ENCODE assay signal across 27 mouse cellular contexts in the genomic region with DNA sequence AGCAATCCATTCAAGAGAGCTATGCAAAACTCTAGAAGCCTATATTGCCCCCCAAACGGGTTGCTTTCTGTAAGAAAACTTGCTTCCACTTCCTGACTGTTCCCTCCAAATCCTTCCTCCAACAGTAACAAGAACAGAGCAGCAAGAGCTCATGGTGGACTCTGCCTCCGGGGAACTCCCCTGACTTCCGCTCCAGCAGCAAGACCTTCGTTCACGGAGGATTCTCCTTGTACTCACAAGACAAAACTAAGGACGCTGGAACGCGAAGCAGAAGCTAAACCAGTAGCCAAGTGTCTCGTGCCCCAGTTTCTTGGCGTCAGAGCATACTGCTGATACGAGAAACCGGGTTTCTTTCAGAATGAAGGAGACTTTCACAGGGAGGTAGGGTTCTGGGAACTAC. TPM values are rescaled to one million over a fixed set of nuclear protein-coding genes. Genes with fewer than 3 reads are reported as not detected.
DNase-seq lines count a peak whose midpoint lies in the region; ATAC-seq and TF ChIP-seq lines count a peak whose summit lies in the region.
"Had no signal": no experiment of that assay in that cellular context is flagged by ENCODE, and none has a peak within 500 bp of the region (broad histone marks: within the 10 kb centered on the region; RNA-seq: fewer than 3 reads in every experiment).

No protein-coding gene starts in this region.

- no peaks in the 10 kb centered on the region for H3K36me3 ChIP-seq in intestine, postnatal 0 days (ENCODE audit: control insufficient read depth, insufficient read depth)
- H3K36me3 ChIP-seq in intestine, embryonic 15.5 days, result no peaks in the 10 kb centered on the region
- no peaks in the 10 kb centered on the region for H3K36me3 ChIP-seq in liver, embryonic 11.5 days (ENCODE audit: control insufficient read depth, insufficient read depth, low read length)
- H3K36me3 ChIP-seq: heart, embryonic 13.5 days; hindbrain, embryonic 12.5 days; midbrain, embryonic 10.5 days; neural tube, embryonic 13.5 days had no signal

- DNase-seq in ZHBTc4 (ENCODE audit: low read depth, low spot score), result peak; percentile 46
- DNase-seq in left cerebral cortex, postnatal 36 days (ENCODE audit: low spot score in 2 of 2), result no peak
- no peak for DNase-seq in liver, embryonic 11.5 days (ENCODE audit: low spot score)
- DNase-seq: adrenal gland, postnatal 10 days; cerebellum, adult 8-10 months; gastrocnemius, postnatal 36 days; kidney, postnatal 10 days; liver, postnatal 0 days; lung, postnatal 36 days; spleen, adult 18-20 months had no signal

- H3K4me1 ChIP-seq in intestine, postnatal 0 days (replicated peaks; ENCODE audit: control insufficient read depth, insufficient read depth, low read length), result no peaks in the 10 kb centered on the region
- 0 out of 2 replicates have a peak, but pooled peaks cover 7% of the 10 kb centered on the region for H3K4me1 ChIP-seq in intestine, embryonic 15.5 days (replicated peaks)
- no peaks in the 10 kb centered on the region for H3K4me1 ChIP-seq in liver, embryonic 11.5 days (replicated peaks; ENCODE audit: control insufficient read depth, insufficient read depth, low read length)
- H3K4me1 ChIP-seq: hindbrain, embryonic 12.5 days; neural tube, embryonic 13.5 days had no signal

- H3K4me3 ChIP-seq in intestine, postnatal 0 days (ENCODE audit: low read depth, low read length), result no peak overlapping the region
- H3K4me3 ChIP-seq in intestine, embryonic 15.5 days (replicated peaks), result no peak overlapping the region
- H3K4me3 ChIP-seq in liver, embryonic 11.5 days (ENCODE audit: low read depth, low read length), result no peak overlapping the region
- H3K4me3 ChIP-seq: heart, embryonic 13.5 days; hindbrain, embryonic 12.5 days; layer of hippocampus, adult 2 months; left cerebral cortex, adult 2 months; midbrain, embryonic 10.5 days; neural tube, embryonic 13.5 days had no signal

- no peak; the same call in 1 of the 2 replicates for ATAC-seq in intestine, postnatal 0 days
- no peak for ATAC-seq in intestine, embryonic 15.5 days
- peak; percentile 69 for ATAC-seq in CD4-positive, CD25-positive, alpha-beta regulatory T cell, adult 4 months
- ATAC-seq in inflammation-experienced regulatory T-cells, adult 6 months, result peak; percentile 71
- ATAC-seq in liver, embryonic 11.5 days (replicated peaks; ENCODE audit: low FRiP score), result no peak
- ATAC-seq: liver, postnatal 0 days had no signal

- H3K9ac ChIP-seq in intestine, postnatal 0 days (ENCODE audit: low read depth, low read length), result no peak overlapping the region
- no peak overlapping the region for H3K9ac ChIP-seq in intestine, embryonic 15.5 days
- no peak overlapping the region for H3K9ac ChIP-seq in liver, embryonic 11.5 days (ENCODE audit: low read depth, low read length)
- H3K9ac ChIP-seq: heart, embryonic 13.5 days; hindbrain, embryonic 12.5 days; liver, postnatal 0 days; neural tube, embryonic 13.5 days had no signal

- intact Hi-C loops in left cerebral cortex, postnatal 36 days (cut with DNase I), result no loop called here

- H3K4me2 ChIP-seq in intestine, postnatal 0 days (replicated peaks; ENCODE audit: low read depth), result 0 out of 2 replicates have a peak overlapping the region, but pooled peaks have one; percentile 9
- H3K4me2 ChIP-seq in intestine, embryonic 15.5 days (replicated peaks), result no peak overlapping the region
- no peak overlapping the region for H3K4me2 ChIP-seq in liver, embryonic 11.5 days
- H3K4me2 ChIP-seq: heart, embryonic 13.5 days; hindbrain, embryonic 12.5 days; neural tube, embryonic 13.5 days had no signal

- no peaks in the 10 kb centered on the region for H3K9me3 ChIP-seq in intestine, postnatal 0 days (ENCODE audit: control insufficient read depth)
- no peaks in the 10 kb centered on the region for H3K9me3 ChIP-seq in intestine, embryonic 15.5 days
- H3K9me3 ChIP-seq in liver, embryonic 11.5 days (ENCODE audit: control insufficient read depth, low read length), result no peaks in the 10 kb centered on the region
- H3K9me3 ChIP-seq: heart, embryonic 13.5 days; hindbrain, embryonic 12.5 days; midbrain, embryonic 10.5 days; neural tube, embryonic 13.5 days had no signal

- 55% methylated on average over 12 of the region's 12 CpGs for WGBS in intestine, postnatal 0 days
- 66% methylated on average over 12 of the region's 12 CpGs for WGBS in intestine, embryonic 15.5 days
- WGBS in liver, embryonic 11.5 days, result 57% methylated on average over 12 of the region's 12 CpGs

- H3K27me3 ChIP-seq in intestine, postnatal 0 days (replicated peaks; ENCODE audit: control insufficient read depth, insufficient read depth, low read length), result no peaks in the 10 kb centered on the region
- no peaks in the 10 kb centered on the region for H3K27me3 ChIP-seq in intestine, embryonic 15.5 days (replicated peaks)
- H3K27me3 ChIP-seq in liver, embryonic 11.5 days (replicated peaks; ENCODE audit: control insufficient read depth, insufficient read depth, low read length), result no peaks in the 10 kb centered on the region
- H3K27me3 ChIP-seq: heart, embryonic 13.5 days; hindbrain, embryonic 12.5 days; neural tube, embryonic 13.5 days had no signal

- H3K27ac ChIP-seq in intestine, postnatal 0 days (ENCODE audit: low read depth, low read length), result no peak overlapping the region
- H3K27ac ChIP-seq in intestine, embryonic 15.5 days, result no peak overlapping the region
- no peak overlapping the region for H3K27ac ChIP-seq in liver, embryonic 11.5 days (ENCODE audit: low read depth, low read length)
- H3K27ac ChIP-seq: heart, embryonic 13.5 days; hindbrain, embryonic 12.5 days; layer of hippocampus, adult 2 months; left cerebral cortex, adult 2 months; midbrain, embryonic 10.5 days; neural tube, embryonic 13.5 days; stomach, postnatal 0 days had no signal

- TF ChIP-seq CTCF in intestine, postnatal 0 days (IDR thresholded peaks at IDR 0.05; ENCODE audit: low read depth), result no peak

RNA-seq across cellular contexts. Expression of gene H2al2a, which starts 50.7 kb away (rescaled TPM):
- not detected in 2 replicates for polyA plus RNA-seq in intestine, postnatal 0 days (2015; fragmentation: Nextera tagmentation; extraction: Ambion mirVana)
- polyA plus RNA-seq in intestine, embryonic 15.5 days (2015; fragmentation: Nextera tagmentation; extraction: Ambion mirVana), result not detected in 2 replicates
- not detected for polyA plus RNA-seq in CD4-positive, CD25-positive, alpha-beta regulatory T cell, adult 4 months (2017; shearing (Covaris generic))
- not detected for polyA plus RNA-seq in inflammation-experienced regulatory T-cells, adult 6 months (2017; shearing (Covaris generic))
- total RNA-seq in left cerebral cortex, postnatal 36 days (2021), result not detected
- polyA plus RNA-seq in liver, embryonic 11.5 days (2014; fragmentation: Nextera tagmentation; extraction: Ambion mirVana), result not detected in 2 replicates
- total RNA-seq: adrenal gland, postnatal 10 days; gastrocnemius, postnatal 36 days; layer of hippocampus, adult 2 months; left cerebral cortex, adult 2 months; MEL had no signal
- polyA plus RNA-seq: embryonic facial prominence, embryonic 14.5 days; frontal cortex, adult 2 months; heart, embryonic 13.5 days; hindbrain, embryonic 12.5 days; intestine, embryonic 16.5 days; limb, embryonic 14.5 days; liver, postnatal 0 days; midbrain, embryonic 10.5 days; neural tube, embryonic 13.5 days; stomach, postnatal 0 days; urinary bladder, adult 2 months had no signal

Comparison
In these comparisons a context has a peak if more than half of its experiments do, and no peak if none do; other contexts are left out.
1. ATAC-seq: peak in CD4-positive, CD25-positive, alpha-beta regulatory T cell, adult 4 months (single experiment) and inflammation-experienced regulatory T-cells, adult 6 months (single experiment); none in intestine, postnatal 0 days (single experiment), intestine, embryonic 15.5 days (single experiment) and liver, embryonic 11.5 days (single experiment).